Comparison of ENCODE assay signal across 8 mouse cellular contexts in genomic region chr7:30323795-30324194, GRCm38 (mm10). TPM values are rescaled to one million over a fixed set of nuclear protein-coding genes. Genes with fewer than 3 reads are reported as not detected.
DNase-seq lines count a peak whose midpoint lies in the region; ATAC-seq and TF ChIP-seq lines count a peak whose summit lies in the region.

TSS of gene Sdhaf1 (minus strand) at chr7:30323895.

- no peaks in the 10 kb centered on the region for H3K9me3 ChIP-seq in MEL (replicated peaks; ENCODE audit: insufficient read depth, low read length)
- no peaks in the 10 kb centered on the region for H3K9me3 ChIP-seq in heart, embryonic 10.5 days
- peaks cover 7% of the 10 kb centered on the region; the same call in 1 of the 2 replicates for H3K9me3 ChIP-seq in limb, embryonic 12.5 days
- H3K9me3 ChIP-seq in stomach, postnatal 0 days (ENCODE audit: control insufficient read depth, low read length) = no peaks in the 10 kb centered on the region

- DNase-seq in gastrocnemius, adult 2 months = no peak
- no peak for DNase-seq in gastrocnemius, postnatal 25 days
- no peak for DNase-seq in MEL (ENCODE audit: low read depth, low spot score)
- DNase-seq in heart, embryonic 10.5 days (ENCODE audit: low spot score) = no peak
- no peak for DNase-seq in stomach, postnatal 0 days (ENCODE audit: low spot score)
- no peak for DNase-seq in B cell, adult 2 months
- no peak for DNase-seq in thymus, postnatal 4 days

- intact Hi-C loops in gastrocnemius, adult 2 months (cut with DNase I) = loop anchor here (2.0 kb wide), 1 partner anchor 405 kb away; the partner anchor contains the start of gene Tmem147

- TF ChIP-seq CTCF in gastrocnemius, adult 2 months (IDR thresholded peaks at IDR 0.05) = no peak
- TF ChIP-seq CTCF in MEL (IDR thresholded peaks at IDR 0.05 in 2 of 3, conservative IDR thresholded peaks at IDR 0.05 in 1 of 3; ENCODE audit: control insufficient read depth in 1 of 3, insufficient read depth in 1 of 3, low read depth in 2 of 3, low read length in 3 of 3, poor library complexity in 1 of 3, severe bottlenecking in 1 of 3) = no peak
- TF ChIP-seq CTCF in stomach, postnatal 0 days (IDR thresholded peaks at IDR 0.05; ENCODE audit: low read depth) = no peak

- TF ChIP-seq POLR2A in MEL (IDR thresholded peaks at IDR 0.05; ENCODE audit: control insufficient read depth in 1 of 2, insufficient read depth in 1 of 2, low read depth in 1 of 2, low read length in 2 of 2, poor library complexity in 1 of 2) = no peak

- no peak for TF ChIP-seq RAD21 in MEL (IDR thresholded peaks at IDR 0.05; ENCODE audit: low read depth, low read length)

- no peak for ATAC-seq in limb, embryonic 12.5 days (ENCODE audit: insufficient number of reproducible peaks, insufficient read depth, low FRiP score, low TSS enrichment, low read depth)
- no peak for ATAC-seq in stomach, postnatal 0 days (ENCODE audit: low FRiP score, low TSS enrichment)

- H3K4me3 ChIP-seq in gastrocnemius, adult 2 months = peak within 1 kb of the TSS; percentile 98
- peak within 1 kb of the TSS; percentile 56 to 74 for H3K4me3 ChIP-seq in MEL (ENCODE audit: control insufficient read depth in 1 of 2, insufficient read depth in 1 of 2, low read depth in 2 of 2, low read length in 2 of 2)
- peak within 1 kb of the TSS; percentile 72 for H3K4me3 ChIP-seq in heart, embryonic 10.5 days
- peak within 1 kb of the TSS; percentile 73 for H3K4me3 ChIP-seq in limb, embryonic 12.5 days (replicated peaks)
- peak within 1 kb of the TSS; percentile 62; the same call in 1 of the 2 replicates for H3K4me3 ChIP-seq in stomach, postnatal 0 days (ENCODE audit: low read depth, low read length)

- peak within 1 kb of the TSS; percentile 69 for H3K9ac ChIP-seq in MEL (ENCODE audit: control insufficient read depth, low read depth, low read length, poor library complexity, severe bottlenecking)
- H3K9ac ChIP-seq in limb, embryonic 12.5 days (replicated peaks) = no peak within 1 kb of the TSS; the same call in 1 of the 2 replicates
- H3K9ac ChIP-seq in stomach, postnatal 0 days (ENCODE audit: low read length) = peak within 1 kb of the TSS; percentile 56; the same call in 1 of the 2 replicates

- TF ChIP-seq EP300 in MEL (IDR thresholded peaks at IDR 0.05; ENCODE audit: low read depth in 1 of 2, low read length in 2 of 2) = no peak
- TF ChIP-seq EP300 in stomach, postnatal 0 days (optimal IDR thresholded peaks at IDR 0.05) = no peak

- peaks cover 7% of the 10 kb centered on the region; the same call in 1 of the 2 replicates for H3K79me2 ChIP-seq in MEL (ENCODE audit: control insufficient read depth, insufficient read depth, low read length, poor library complexity)

- H3K4me1 ChIP-seq in MEL (ENCODE audit: control insufficient read depth in 1 of 2, insufficient read depth in 2 of 2, low read length in 2 of 2) = peaks cover 0 to 7% of the 10 kb centered on the region in 2 experiments; a peak in 2 of 4 replicates
- peaks cover 23% of the 10 kb centered on the region for H3K4me1 ChIP-seq in heart, embryonic 10.5 days
- H3K4me1 ChIP-seq in limb, embryonic 12.5 days (replicated peaks) = peaks cover 14% of the 10 kb centered on the region
- H3K4me1 ChIP-seq in stomach, postnatal 0 days (replicated peaks; ENCODE audit: control insufficient read depth, insufficient read depth) = no peaks in the 10 kb centered on the region; the same call in 1 of the 2 replicates

- WGBS in heart, embryonic 10.5 days = 73% methylated on average over 3 of the region's 3 CpGs
- 77% methylated on average over 3 of the region's 3 CpGs for WGBS in limb, embryonic 12.5 days
- WGBS in stomach, postnatal 0 days = 70% methylated on average over 3 of the region's 3 CpGs

- H3K27ac ChIP-seq in gastrocnemius, adult 2 months = peak within 1 kb of the TSS; percentile 95
- H3K27ac ChIP-seq in MEL (ENCODE audit: control insufficient read depth, low read depth, low read length) = peak within 1 kb of the TSS; percentile 85
- peak within 1 kb of the TSS; percentile 92 for H3K27ac ChIP-seq in heart, embryonic 10.5 days
- peak within 1 kb of the TSS; percentile 84 for H3K27ac ChIP-seq in limb, embryonic 12.5 days
- peak within 1 kb of the TSS; percentile 82 for H3K27ac ChIP-seq in stomach, postnatal 0 days (replicated peaks)

- peak within 1 kb of the TSS; percentile 69 for H3K4me2 ChIP-seq in limb, embryonic 12.5 days
- H3K4me2 ChIP-seq in stomach, postnatal 0 days (replicated peaks; ENCODE audit: low read depth) = peak within 1 kb of the TSS; percentile 87

- peaks cover 0 to 10% of the 10 kb centered on the region in 2 experiments; a peak in 2 of 4 replicates for H3K36me3 ChIP-seq in MEL (ENCODE audit: control insufficient read depth in 1 of 2, insufficient read depth in 2 of 2, low read length in 2 of 2)
- H3K36me3 ChIP-seq in heart, embryonic 10.5 days = peaks cover 7% of the 10 kb centered on the region; the same call in 1 of the 2 replicates
- H3K36me3 ChIP-seq in limb, embryonic 12.5 days = peaks cover 7% of the 10 kb centered on the region
- H3K36me3 ChIP-seq in stomach, postnatal 0 days (ENCODE audit: control insufficient read depth, insufficient read depth, low read length) = no peaks in the 10 kb centered on the region

- peaks cover 0 to 2% of the 10 kb centered on the region in 2 experiments; a peak in 3 of 4 replicates for H3K27me3 ChIP-seq in MEL (ENCODE audit: control insufficient read depth in 1 of 2, insufficient read depth in 2 of 2, low read length in 2 of 2)
- H3K27me3 ChIP-seq in heart, embryonic 10.5 days (ENCODE audit: insufficient read depth, poor library complexity, severe bottlenecking) = peaks cover 6% of the 10 kb centered on the region; the same call in 1 of the 2 replicates
- no peaks in the 10 kb centered on the region for H3K27me3 ChIP-seq in limb, embryonic 12.5 days
- H3K27me3 ChIP-seq in stomach, postnatal 0 days (ENCODE audit: control insufficient read depth, insufficient read depth, low read length) = no peaks in the 10 kb centered on the region

TF ChIP-seq in MEL, 35 proteins besides CTCF, POLR2A, EP300 and RAD21:
- no peak for TF ChIP-seq TBP (IDR thresholded peaks at IDR 0.05; ENCODE audit: low read depth, low read length)
- no peak for TF ChIP-seq SIN3A (IDR thresholded peaks at IDR 0.05; ENCODE audit: low read length)
- TF ChIP-seq GABPA (IDR thresholded peaks at IDR 0.05; ENCODE audit: low read depth, low read length) = no peak
- TF ChIP-seq E2F4 (IDR thresholded peaks at IDR 0.05; ENCODE audit: borderline replicate concordance, low read depth, low read length) = no peak
- TF ChIP-seq NELFE (IDR thresholded peaks at IDR 0.05; ENCODE audit: low read depth, low read length) = no peak
- TF ChIP-seq MXI1 (IDR thresholded peaks at IDR 0.05; ENCODE audit: low read depth, low read length) = no peak
- TF ChIP-seq ELF1 (IDR thresholded peaks at IDR 0.05; ENCODE audit: low read depth, low read length) = no peak
- TF ChIP-seq GATA1 (IDR thresholded peaks at IDR 0.05; ENCODE audit: low read depth, low read length) = no peak

RNA-seq across cellular contexts. Expression of gene Sdhaf1, which starts in this region (rescaled TPM):
- total RNA-seq in gastrocnemius, adult 2 months (2021) = 1 to 10 TPM; 5.9 to 6.9 TPM
- 1 to 10 TPM; 6.5 to 7.3 TPM for total RNA-seq in gastrocnemius, postnatal 25 days (2021)
- 4.3 and 4.5 TPM in 2 replicates for total RNA-seq in MEL (2012; rRNA removed)
- polyA plus RNA-seq in MEL (2012; ENCODE audit: insufficient read depth in 1 of 2, insufficient read length in 2 of 2, low read depth in 1 of 2, low replicate concordance in 2 of 2, missing spikeins in 1 of 2) = 1 to 10 TPM in 1 of 2 experiments, not detected in 1; 8.1 TPM
- polyA plus RNA-seq in heart, embryonic 10.5 days (2016; fragmentation: Nextera tagmentation; extraction: Ambion mirVana) = 15.1 and 16.4 TPM in 2 replicates
- polyA plus RNA-seq in limb, embryonic 12.5 days (2016; fragmentation: Nextera tagmentation; extraction: Ambion mirVana) = 20.7 and 23.6 TPM in 2 replicates
- polyA plus RNA-seq in stomach, postnatal 0 days (2015; fragmentation: Nextera tagmentation; extraction: Ambion mirVana) = 19.1 and 20.2 TPM in 2 replicates
